Mouse (Mus musculus) bone marrow, adult 2 months (tissue): Measurements from ENCODE around the gene Anapc4. TPM values are rescaled to one million over a fixed set of nuclear protein-coding genes. Genes with fewer than 3 reads are reported as not detected.

Experiments used
- H3K27ac ChIP-seq: fragments of 200-500 bp; 2 replicates; pipeline ENCODE4 v1.5.1; 2012; ENCODE audit warnings: low read depth, mild to moderate bottlenecking, control low read depth, inconsistent platforms, low read length; ENCODE audit not compliant: control insufficient read depth, poor library complexity, insufficient read depth
- H3K4me1 ChIP-seq: fragments of 200-500 bp; 2 replicates; pipeline ENCODE4 v1.6.1; 2011; ENCODE audit warnings: low read length; ENCODE audit not compliant: control insufficient read depth, insufficient read depth
- H3K4me3 ChIP-seq: fragments of 200-500 bp; replicated peaks from 2 replicates; pipeline ENCODE3; 2011; ENCODE audit warnings: mild to moderate bottlenecking, low read depth, low read length, control low read depth; ENCODE audit not compliant: control insufficient read depth
- CTCF ChIP-seq: fragments of 200-500 bp; IDR thresholded peaks from 2 replicates; pipeline ENCODE4 v1.5.1; 2011; ENCODE audit warnings: low read length, control low read depth; ENCODE audit not compliant: control insufficient read depth, insufficient read depth
- POLR2A ChIP-seq: fragments of 200-500 bp; IDR thresholded peaks from 2 replicates; pipeline ENCODE4 v1.6.1; 2011; ENCODE audit warnings: low read depth, mild to moderate bottlenecking, control low read depth, low read length, borderline replicate concordance; ENCODE audit not compliant: control insufficient read depth
- WGBS: fragments of 180-500 bp; shearing (Covaris S2); methylation state at CpG from one replicate; pipeline ENCODE4 v1.1.7; 2018; 5-methylcytosine and 5-hydroxymethylcytosine counted together
- polyA plus RNA-seq: library from polyadenylated mRNA; stranded (reverse); fragments of >200 nt; gene quantifications from 2 replicates; pipeline ENCODE4 v1.2.4, GENCODE M21; 2011; ENCODE audit warnings: low replicate concordance; ENCODE audit not compliant: missing spikeins, insufficient read depth, insufficient read length

Anapc4 gene
- polyA plus RNA-seq, 1 experiment: 82.5 TPM

- 90% methylated on average over 7 of the region's 7 CpGs for WGBS
- Histone ChIP-seq H3K27ac (no peak overlapping the region), H3K4me1 (no peaks in the 10 kb centered on the region), H3K4me3 (no peak overlapping the region)
- TF ChIP-seq CTCF (no peak), POLR2A (no peak)
Measured at GRCm38 (mm10) chr5:52844319-52844718, 10.5 kb downstream of the Anapc4 start.

GRCm38 (mm10) chr5:52855727-52856126 lies 21.9 kb downstream of the Anapc4 start:
- H3K4me1 ChIP-seq: no peaks in the 10 kb centered on the region
- no peak overlapping the region for H3K4me3 ChIP-seq
- TF ChIP-seq POLR2A (no peak), CTCF (no peak)
- H3K27ac ChIP-seq: no peak overlapping the region
- 97% methylated on average over 5 of the region's 5 CpGs for WGBS

- Histone ChIP-seq H3K4me3 (no peak overlapping the region), H3K4me1 (no peaks in the 10 kb centered on the region), H3K27ac (no peak overlapping the region)
- 74% methylated on average over 8 of the region's 8 CpGs for WGBS
- no peak for TF ChIP-seq CTCF
- TF ChIP-seq POLR2A: no peak
Measured at GRCm38 (mm10) chr5:52864446-52864845, 30.6 kb downstream of the Anapc4 start.

GRCm38 (mm10) chr5:52865825-52866224 lies 32.0 kb downstream of the Anapc4 start:
- WGBS: 24% methylated on average over 9 of the region's 9 CpGs
- Histone ChIP-seq H3K4me3 (no peak overlapping the region), H3K4me1 (no peaks in the 10 kb centered on the region), H3K27ac (no peak overlapping the region)
- TF ChIP-seq POLR2A: no peak
- no peak for TF ChIP-seq CTCF

- TF ChIP-seq POLR2A: no peak
- no peak for TF ChIP-seq CTCF
- Histone ChIP-seq H3K4me1 (no peaks in the 10 kb centered on the region), H3K27ac (no peak overlapping the region), H3K4me3 (no peak overlapping the region)
- 74% methylated on average over 18 of the region's 18 CpGs for WGBS
Measured at GRCm38 (mm10) chr5:52866361-52867155, 32.7 kb downstream of the Anapc4 start.

GRCm38 (mm10) chr5:52868918-52869703 lies 35.3 kb downstream of the Anapc4 start:
- H3K4me1 ChIP-seq: no peaks in the 10 kb centered on the region
- no peak for TF ChIP-seq CTCF
- no peak for TF ChIP-seq POLR2A
- no peak overlapping the region for H3K4me3 ChIP-seq
- WGBS: 90% methylated on average over 12 of the region's 12 CpGs
- no peak overlapping the region for H3K27ac ChIP-seq

- no peak overlapping the region for H3K4me3 ChIP-seq
- WGBS: 78% methylated on average over 1 of the region's 1 CpGs
- no peak overlapping the region for H3K27ac ChIP-seq
- TF ChIP-seq CTCF: no peak
- TF ChIP-seq POLR2A: no peak
- no peaks in the 10 kb centered on the region for H3K4me1 ChIP-seq
Measured at GRCm38 (mm10) chr5:52871461-52871860, 37.6 kb downstream of the Anapc4 start.

GRCm38 (mm10) chr5:52871986-52872385 lies 38.2 kb downstream of the Anapc4 start:
- TF ChIP-seq CTCF: no peak
- TF ChIP-seq POLR2A: no peak
- H3K4me1 ChIP-seq: no peaks in the 10 kb centered on the region
- no peak overlapping the region for H3K27ac ChIP-seq

More at GRCm38 (mm10) chr5:52871986-52872385, 38.2 kb downstream of the Anapc4 start:
- 68% methylated on average over 13 of the region's 13 CpGs for WGBS
- no peak overlapping the region for H3K4me3 ChIP-seq
